Mouse (Mus musculus) thymus, adult 2 months (tissue): ENCODE results near the gene Phf23.
A peak's percentile ranks its signal among the peaks of the same experiment; 100 is the strongest.

ENCODE experiments used
- CTCF ChIP-seq: fragments of 200-500 bp; IDR thresholded peaks from 2 replicates; pipeline ENCODE4 v1.5.1; 2012; ENCODE audit warnings: mild to moderate bottlenecking, control low read depth, low read length, moderate library complexity, borderline replicate concordance; ENCODE audit not compliant: control insufficient read depth, poor library complexity, insufficient read depth; ENCODE audit errors: extremely low read depth
- POLR2A ChIP-seq: fragments of 200-500 bp; IDR thresholded peaks from 2 replicates; pipeline ENCODE4 v1.6.1; 2012; ENCODE audit warnings: mild to moderate bottlenecking, low read length, control low read depth, moderate library complexity; ENCODE audit not compliant: control insufficient read depth, poor library complexity, insufficient read depth; ENCODE audit errors: extremely low read depth

DNA sequence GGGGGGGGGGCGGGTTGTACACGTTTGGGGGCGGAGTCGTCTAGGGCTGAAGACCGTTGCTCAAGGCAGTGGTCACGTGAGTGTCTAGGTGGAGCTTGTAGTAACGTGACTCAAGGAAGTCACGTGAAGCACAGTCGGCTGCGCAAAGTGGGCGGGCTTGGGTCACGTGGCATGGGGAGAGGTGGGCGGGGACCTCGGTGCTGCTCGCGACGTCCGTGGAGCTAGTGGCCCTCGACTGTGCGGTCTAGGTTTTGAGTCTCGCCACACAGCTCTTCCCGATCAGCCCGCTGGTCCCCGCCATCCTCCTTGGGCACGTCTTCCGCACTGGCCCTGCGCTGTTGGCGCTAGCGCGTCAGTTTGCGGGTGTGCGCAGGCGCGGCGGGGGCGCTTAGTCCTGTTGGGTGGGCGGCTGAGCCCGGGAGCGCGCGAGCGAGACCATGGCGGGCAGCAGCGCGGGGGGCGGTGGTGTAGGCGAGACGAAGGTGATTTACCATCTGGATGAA, 4.9 kb downstream of the Phf23 start, which contains the start of gene Dvl2:
- TF ChIP-seq CTCF = no peak; the same call in 1 of the 2 replicates
- peak; percentile 28; the same call in 1 of the 2 replicates for TF ChIP-seq POLR2A
